Mouse (Mus musculus) left cerebral cortex, postnatal 10 days (tissue): ENCODE results near the gene Syce3. TPM values are rescaled to one million over a fixed set of nuclear protein-coding genes. Genes with fewer than 3 reads are reported as not detected.
A peak's percentile ranks its signal among the peaks of the same experiment; 100 is the strongest.
"Not testable (repeated sequence)": the region's sequence is repeated elsewhere in the genome, so short reads cannot be mapped to it uniquely, and the experiment has no call there.

Experiments
- DNase-seq, 2 experiments: peaks; one replicate each; pipeline ENCODE4 v3.0.0; 2021 to 2022; ENCODE audit warnings: low spot score in 2 of 2, mixed read lengths in 1 of 2; ENCODE audit errors: extremely low spot score in 1 of 2
- intact Hi-C: fragments of 180-260 bp; cut with DNase I; formaldehyde crosslinking; loops from one replicate; pipeline ENCODE4 v1.15.1; 2025
- total RNA-seq, 2 experiments: library from RNA; stranded (reverse); gene quantifications; 2 replicates each; pipeline ENCODE4 v1.2.3; 2021

Syce3 gene
- total RNA-seq = not detected

- intact Hi-C loops = no loop called here
- DNase-seq = peak in 1 of 2 experiments; percentile 45
Measured at GRCm38 (mm10) chr15:89410118-89410517, at the start of gene Syce3. Gene Syce3 (minus strand): TSS chr15:89410503.

GRCm38 (mm10) chr15:89459821-89460220 lies 49.5 kb upstream of the Syce3 start:
- no peak for DNase-seq
- intact Hi-C loops = no loop called here

- intact Hi-C loops = no loop called here
- no peak for DNase-seq
Measured at GRCm38 (mm10) chr15:89458942-89459341, 48.6 kb upstream of the Syce3 start.

- intact Hi-C loops = no loop called here
- peak in 1 of 2 experiments; percentile 38 for DNase-seq
Measured at GRCm38 (mm10) chr15:89455642-89456041, 45.3 kb upstream of the Syce3 start.

- intact Hi-C loops = no loop called here
- DNase-seq = peak in 1 of 2 experiments; percentile 28
Measured at GRCm38 (mm10) chr15:89454857-89455256, 44.6 kb upstream of the Syce3 start.

- DNase-seq = peak in 1 of 2 experiments; percentile 77
- intact Hi-C loops = no loop called here
Measured at GRCm38 (mm10) chr15:89453865-89454478, 43.7 kb upstream of the Syce3 start, which contains the start of gene Mapk8ip2. Gene Mapk8ip2 (plus strand): TSS chr15:89453913.

GRCm38 (mm10) chr15:89452906-89453864 lies 42.9 kb upstream of the Syce3 start:
- DNase-seq = peak in 1 of 2 experiments; percentile 61
- intact Hi-C loops = no loop called here

GRCm38 (mm10) chr15:89442486-89443070 lies 32.3 kb upstream of the Syce3 start:
- intact Hi-C loops = no loop called here
- DNase-seq = no peak

GRCm38 (mm10) chr15:89435878-89436277 lies 25.6 kb upstream of the Syce3 start:
- intact Hi-C loops = no loop called here
- DNase-seq = no peak

GRCm38 (mm10) chr15:89434136-89434535 lies 23.8 kb upstream of the Syce3 start:
- no peak for DNase-seq

GRCm38 (mm10) chr15:89432946-89433345 lies 22.6 kb upstream of the Syce3 start:
- intact Hi-C loops = no loop called here
- DNase-seq = no peak

More at GRCm38 (mm10) chr15:89434136-89434535, 23.8 kb upstream of the Syce3 start:
- intact Hi-C loops = no loop called here

- intact Hi-C loops = no loop called here
- DNase-seq = no peak
Measured at GRCm38 (mm10) chr15:89431806-89432205, 21.5 kb upstream of the Syce3 start.

- intact Hi-C loops = no loop called here
- no peak for DNase-seq
Measured at GRCm38 (mm10) chr15:89431271-89431670, 21.0 kb upstream of the Syce3 start.

GRCm38 (mm10) chr15:89430771-89431170 lies 20.5 kb upstream of the Syce3 start:
- DNase-seq, intact Hi-C loops: not testable (repeated sequence)

GRCm38 (mm10) chr15:89430341-89430740 lies 20.0 kb upstream of the Syce3 start:
- intact Hi-C loops = no loop called here

GRCm38 (mm10) chr15:89429352-89430221 lies 19.3 kb upstream of the Syce3 start, which contains the start of the genes C730034F03Rik, Gm44502 and Chkb:
Gene C730034F03Rik (plus strand): TSS chr15:89429589.
Gene Gm44502 (minus strand): TSS chr15:89429696.
Gene Chkb (minus strand): TSS chr15:89429908.
- intact Hi-C loops = no loop called here
- peak; percentile 94 to 96 for DNase-seq

More at GRCm38 (mm10) chr15:89430341-89430740, 20.0 kb upstream of the Syce3 start:
- DNase-seq = no peak

- no peak for DNase-seq
- intact Hi-C loops = no loop called here
Measured at GRCm38 (mm10) chr15:89428821-89429351, 18.6 kb upstream of the Syce3 start.
